Mouse (Mus musculus): ENCODE measurements around the gene Zmym2.

DNA sequence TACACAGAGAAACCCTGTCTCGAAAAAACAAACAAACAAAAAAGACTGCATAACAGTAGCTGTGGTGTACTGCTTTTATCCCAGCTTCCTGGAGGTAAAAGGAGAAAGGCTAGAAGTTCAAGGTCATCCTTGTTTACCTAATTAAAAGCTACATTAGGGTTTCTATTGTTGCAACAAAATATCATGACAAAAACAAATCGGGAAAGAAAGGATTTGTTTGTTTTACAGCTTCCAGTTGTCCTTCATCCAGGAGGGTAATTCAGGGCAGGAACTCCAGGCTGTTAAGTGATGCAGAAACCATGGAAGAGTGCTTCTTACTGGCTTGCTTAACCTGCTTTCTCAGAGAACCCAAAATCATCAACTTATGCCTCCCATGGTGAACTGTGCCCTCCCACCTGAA lies 38.1 kb upstream of the Zmym2 start:
- TF ChIP-seq POLR2A (IDR thresholded peaks at IDR 0.05; ENCODE audit: insufficient read depth, low read depth, low read length), result no peak
- no peak for TF ChIP-seq CTCF (IDR thresholded peaks at IDR 0.05)

Data from heart, adult 2 months (tissue).